Mouse (Mus musculus): ENCODE measurements around the gene Bag6.

The Bag6 gene

GRCm38 (mm10) chr17:35134801-35135590 is at the start of gene Bag6:
TSS of gene Bag6 (plus strand) at chr17:35135178.
- DNase-seq (ENCODE audit: low spot score in 2 of 2) = peak; percentile 84 to 96

GRCm38 (mm10) chr17:35085208-35085865 is 49.6 kb upstream of the Bag6 start, which contains the start of gene Ly6g6f:
TSS of gene Ly6g6f (minus strand) at chr17:35085610.
- DNase-seq (ENCODE audit: low spot score in 2 of 2) = no peak

- no peak for DNase-seq (ENCODE audit: low spot score in 2 of 2)
Measured at GRCm38 (mm10) chr17:35088151-35088550, 46.8 kb upstream of the Bag6 start.

GRCm38 (mm10) chr17:35088825-35089644 is 45.9 kb upstream of the Bag6 start, which contains the start of gene Abhd16a:
TSS of gene Abhd16a (plus strand) at chr17:35089263.
- peak; percentile 77 to 93 for DNase-seq (ENCODE audit: low spot score in 2 of 2)

GRCm38 (mm10) chr17:35090166-35090932 is 44.6 kb upstream of the Bag6 start:
- DNase-seq (ENCODE audit: low spot score in 2 of 2) = peak in 1 of 2 experiments; percentile 57

- DNase-seq (ENCODE audit: low spot score in 2 of 2) = no peak
Measured at GRCm38 (mm10) chr17:35092403-35093198, 42.4 kb upstream of the Bag6 start.

- no peak for DNase-seq (ENCODE audit: low spot score in 2 of 2)
Measured at GRCm38 (mm10) chr17:35094475-35095365, 40.3 kb upstream of the Bag6 start.

GRCm38 (mm10) chr17:35096597-35096996 is 38.4 kb upstream of the Bag6 start:
- no peak for DNase-seq (ENCODE audit: low spot score in 2 of 2)

- DNase-seq (ENCODE audit: low spot score in 2 of 2) = peak in 1 of 2 experiments; percentile 56
Measured at GRCm38 (mm10) chr17:35097164-35097655, 37.8 kb upstream of the Bag6 start.

GRCm38 (mm10) chr17:35100196-35100765 is 34.7 kb upstream of the Bag6 start:
- no peak for DNase-seq (ENCODE audit: low spot score in 2 of 2)

- no peak for DNase-seq (ENCODE audit: low spot score in 2 of 2)
Measured at GRCm38 (mm10) chr17:35101161-35101560, 33.8 kb upstream of the Bag6 start.

GRCm38 (mm10) chr17:35102299-35102698 is 32.7 kb upstream of the Bag6 start:
- no peak for DNase-seq (ENCODE audit: low spot score in 2 of 2)

GRCm38 (mm10) chr17:35103221-35103690 is 31.7 kb upstream of the Bag6 start:
- no peak for DNase-seq (ENCODE audit: low spot score in 2 of 2)

- no peak for DNase-seq (ENCODE audit: low spot score in 2 of 2)
Measured at GRCm38 (mm10) chr17:35104079-35104478, 30.9 kb upstream of the Bag6 start.

- DNase-seq (ENCODE audit: low spot score in 2 of 2) = no peak
Measured at GRCm38 (mm10) chr17:35104754-35105153, 30.2 kb upstream of the Bag6 start.

- DNase-seq (ENCODE audit: low spot score in 2 of 2) = peak in 1 of 2 experiments; percentile 58
Measured at GRCm38 (mm10) chr17:35105740-35106389, 29.1 kb upstream of the Bag6 start.

- no peak for DNase-seq (ENCODE audit: low spot score in 2 of 2)
Measured at GRCm38 (mm10) chr17:35106522-35106921, 28.5 kb upstream of the Bag6 start.

GRCm38 (mm10) chr17:35108097-35108496 is 26.9 kb upstream of the Bag6 start, which contains the start of gene Ly6g5c:
TSS of gene Ly6g5c (plus strand) at chr17:35108279.
- DNase-seq (ENCODE audit: low spot score in 2 of 2) = peak in 1 of 2 experiments; percentile 46
